Mouse (Mus musculus): ENCODE measurements around the gene Slc44a2.
"Not testable (repeated sequence)": the region's sequence is repeated elsewhere in the genome, so short reads cannot be mapped to it uniquely, and the experiment has no call there.

Slc44a2 gene

DNA sequence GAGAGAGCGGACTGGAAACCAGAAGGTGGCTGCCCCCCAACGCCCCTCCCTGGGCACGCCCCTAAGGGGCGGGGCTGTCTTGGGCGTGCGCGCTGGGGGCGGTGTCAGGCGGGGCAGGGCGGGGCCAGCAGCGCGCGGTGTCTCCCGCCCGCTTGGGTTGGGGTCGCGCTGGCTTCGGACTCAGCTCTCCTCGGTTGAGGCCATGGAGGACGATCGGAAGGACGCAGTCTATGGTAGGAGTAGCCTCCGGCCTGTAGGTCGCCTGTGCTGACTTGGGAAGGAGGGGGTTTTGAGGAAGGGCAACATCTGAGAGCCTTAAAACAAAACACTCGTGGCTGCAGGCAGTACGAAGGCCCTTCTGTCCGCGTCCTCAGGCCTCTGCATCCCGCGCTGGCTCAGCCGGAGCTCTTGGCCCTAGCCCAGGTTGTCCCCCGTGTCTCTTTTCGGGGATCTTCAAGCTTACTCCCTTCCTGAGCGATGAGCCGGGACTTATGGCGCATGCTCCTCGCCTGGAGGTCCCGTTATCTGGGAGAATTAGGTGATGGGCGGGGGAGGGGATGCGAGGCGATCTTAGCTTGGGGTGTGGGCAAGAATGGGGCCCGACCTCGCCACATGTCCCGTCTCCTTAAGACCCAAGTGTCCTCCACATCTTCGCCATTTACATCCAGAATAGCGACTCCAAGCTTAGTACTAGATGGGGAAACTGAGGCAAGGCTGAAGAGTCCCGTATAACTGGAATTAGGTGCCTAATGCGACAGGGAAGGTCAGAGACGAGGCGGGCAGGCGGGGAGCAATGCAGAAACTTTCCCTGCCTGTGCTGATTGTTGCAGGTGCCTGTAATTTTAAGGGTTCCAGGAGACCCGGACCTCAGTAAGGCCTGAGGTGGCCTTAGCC lies at the start of gene Slc44a2:
Slc44a2 (plus strand) TSS at position 80 of the 894 bp plus-strand sequence.
- peak; percentile 95 for DNase-seq (ENCODE audit: inconsistent ontology term)

DNA sequence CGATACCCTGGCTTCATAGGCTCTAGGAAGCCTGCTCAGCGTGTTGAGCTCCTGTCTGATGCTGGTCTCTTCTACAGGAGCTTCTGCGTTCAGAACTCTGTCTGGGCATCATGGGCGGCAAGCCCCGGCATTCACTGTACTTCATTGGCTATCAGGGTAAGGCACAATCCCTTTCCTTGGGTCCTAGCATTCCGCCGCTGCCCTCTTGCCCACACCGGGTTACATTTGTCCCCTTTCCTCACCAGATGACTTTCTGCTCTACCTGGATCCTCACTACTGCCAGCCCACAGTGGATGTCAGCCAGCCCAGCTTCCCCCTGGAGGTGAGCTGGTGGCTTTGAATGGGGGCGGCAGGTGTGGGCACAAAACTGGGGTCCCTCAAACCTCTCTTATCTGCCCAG lies 48.1 kb upstream of the Slc44a2 start:
- no peak for DNase-seq (ENCODE audit: inconsistent ontology term)

DNA sequence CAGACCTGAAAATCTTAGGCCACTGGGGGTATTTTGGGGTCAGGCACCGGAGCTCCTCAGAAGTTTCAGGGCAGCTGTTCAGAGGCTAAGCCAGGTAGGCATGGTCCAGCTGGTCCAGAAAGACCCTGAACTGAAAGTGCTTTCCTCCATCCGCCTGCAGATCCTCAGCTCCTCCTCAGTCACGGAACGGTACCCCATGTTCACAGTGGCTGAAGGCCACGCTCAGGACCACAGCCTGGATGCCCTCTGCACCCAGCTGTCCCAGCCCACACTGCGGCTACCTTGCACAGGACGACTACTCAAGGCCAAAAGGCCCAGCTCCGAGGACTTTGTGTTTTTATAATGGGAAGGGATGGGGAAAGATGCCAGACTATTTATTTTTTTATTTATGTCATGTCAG lies 47.4 kb upstream of the Slc44a2 start:
- DNase-seq (ENCODE audit: inconsistent ontology term): no peak

DNA sequence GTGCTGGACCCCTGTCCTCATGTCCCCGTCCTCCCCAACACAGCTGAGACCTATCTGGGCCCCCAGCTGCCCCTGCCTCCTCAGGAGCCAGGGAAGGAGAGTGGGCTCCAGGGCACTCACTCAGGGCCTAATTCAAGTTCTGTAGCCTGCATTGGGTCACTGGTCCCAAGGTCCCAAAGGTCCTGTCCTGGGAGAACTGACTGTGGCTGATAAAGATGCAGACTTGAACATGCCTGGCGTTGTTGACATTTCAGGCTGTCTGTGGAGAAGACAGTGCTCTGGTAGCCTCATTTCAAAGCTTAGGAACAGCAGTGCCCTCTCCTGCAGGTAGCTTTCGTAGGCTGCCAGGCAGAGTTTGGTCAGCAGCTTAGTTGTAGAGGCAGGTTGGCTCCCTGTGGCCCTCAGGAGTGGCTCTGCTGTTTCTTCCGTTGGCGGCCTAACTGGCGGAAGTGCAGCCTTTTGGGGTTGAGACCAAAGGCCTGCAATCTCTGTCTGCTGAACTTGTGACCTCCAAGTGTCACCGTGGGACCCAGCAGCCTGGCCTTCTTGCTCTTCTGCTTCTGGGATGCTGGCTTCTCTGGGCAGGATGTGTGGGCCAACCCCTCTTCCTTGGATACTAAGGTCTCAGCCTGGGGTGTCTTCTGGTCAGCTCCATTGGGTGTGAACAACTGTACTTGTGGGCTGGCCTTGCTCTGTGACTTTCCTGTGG lies 46.8 kb upstream of the Slc44a2 start:
- no peak for DNase-seq (ENCODE audit: inconsistent ontology term)

DNA sequence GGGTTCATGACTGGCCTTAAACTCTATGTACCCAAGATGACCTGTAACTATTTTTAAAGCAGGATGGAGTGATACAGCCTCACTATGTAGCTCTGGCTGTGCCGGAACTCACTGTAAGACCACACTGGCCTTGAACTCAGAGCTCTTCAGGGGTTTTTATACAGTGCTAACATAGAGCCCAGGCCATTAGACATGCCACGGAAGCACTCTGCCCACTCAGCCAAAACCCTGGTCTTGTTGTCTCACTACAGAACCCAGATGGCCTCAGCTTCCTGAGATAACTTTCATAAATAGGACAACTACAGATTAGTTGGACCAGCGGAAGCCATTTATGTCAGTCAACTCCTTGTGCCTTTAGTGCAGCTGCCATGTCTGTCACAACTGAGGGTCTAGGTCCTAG lies 46.2 kb upstream of the Slc44a2 start:
- DNase-seq (ENCODE audit: inconsistent ontology term): no peak

DNA sequence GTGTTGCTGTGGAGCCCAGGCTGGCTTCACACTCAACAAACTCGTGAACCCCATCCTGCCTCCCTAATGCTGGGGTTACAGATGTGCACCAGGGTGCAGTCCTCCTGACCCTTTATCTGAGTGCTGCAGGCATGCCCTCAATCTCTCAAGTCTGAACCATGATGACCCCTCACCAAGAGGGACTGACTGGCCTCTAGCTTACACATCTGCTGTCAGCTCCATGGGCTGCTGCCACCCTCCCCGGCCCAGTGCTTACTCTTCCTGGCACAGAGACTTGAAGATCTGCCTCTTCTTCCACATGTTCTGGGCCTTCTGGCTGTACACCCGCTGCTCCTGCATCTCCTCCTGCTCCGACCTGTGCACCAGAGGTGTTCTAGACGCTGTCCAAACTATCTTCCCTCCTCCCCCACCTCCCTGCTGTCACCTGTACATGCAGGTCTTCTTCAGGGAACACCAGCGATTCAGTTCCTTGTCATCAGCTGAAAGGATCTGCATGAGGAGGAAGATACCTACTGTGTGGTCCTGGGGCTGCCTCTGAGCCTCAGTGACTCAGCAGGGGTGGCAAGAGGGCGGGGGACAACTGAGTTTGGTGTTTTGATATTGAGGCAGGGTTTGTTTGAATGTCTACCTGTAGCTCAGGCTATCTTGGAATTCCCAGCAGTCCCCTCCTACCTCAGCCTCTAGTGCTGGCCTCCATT lies 45.3 kb upstream of the Slc44a2 start:
- DNase-seq (ENCODE audit: inconsistent ontology term): no peak

DNA sequence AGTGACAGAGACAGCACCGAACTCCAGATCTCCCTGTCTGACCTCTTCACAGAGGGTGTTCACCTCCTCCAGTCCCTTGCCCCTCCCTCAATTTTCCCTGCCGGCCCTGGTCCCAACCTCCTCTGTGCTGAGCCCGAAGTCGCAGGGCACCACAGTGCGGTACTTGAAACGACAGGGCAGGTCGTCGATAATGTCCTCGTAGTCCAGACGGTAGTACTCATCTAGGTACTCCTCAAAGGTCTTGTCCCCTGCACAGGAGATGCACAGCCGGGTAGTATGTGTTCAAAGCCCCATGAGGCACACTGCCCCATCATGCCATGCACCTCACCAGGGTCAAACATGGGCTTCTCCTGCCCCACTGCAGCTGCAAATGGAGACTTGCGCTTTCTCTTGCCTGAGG lies 44.8 kb upstream of the Slc44a2 start:
- no peak for DNase-seq (ENCODE audit: inconsistent ontology term)

DNA sequence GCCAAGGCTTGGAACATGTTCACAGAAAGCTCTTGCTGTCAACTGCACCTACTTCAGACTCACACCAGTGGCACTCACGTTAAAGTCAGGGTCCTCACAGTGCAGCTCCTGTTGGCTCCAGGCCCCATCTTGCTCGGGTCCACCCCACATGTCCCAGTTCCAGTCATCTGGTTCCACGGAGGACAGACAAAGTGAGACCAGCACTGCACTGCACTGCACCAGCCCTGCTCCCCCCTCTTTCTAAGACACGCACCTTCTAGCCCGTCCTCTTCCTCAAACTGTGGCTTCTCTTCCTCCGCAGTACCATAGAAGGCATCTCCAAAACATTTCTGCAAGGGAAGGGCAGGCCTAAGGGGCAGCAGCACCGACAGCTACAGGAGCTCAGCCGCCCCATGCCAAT lies 44.2 kb upstream of the Slc44a2 start:
- no peak for DNase-seq (ENCODE audit: inconsistent ontology term)

DNA sequence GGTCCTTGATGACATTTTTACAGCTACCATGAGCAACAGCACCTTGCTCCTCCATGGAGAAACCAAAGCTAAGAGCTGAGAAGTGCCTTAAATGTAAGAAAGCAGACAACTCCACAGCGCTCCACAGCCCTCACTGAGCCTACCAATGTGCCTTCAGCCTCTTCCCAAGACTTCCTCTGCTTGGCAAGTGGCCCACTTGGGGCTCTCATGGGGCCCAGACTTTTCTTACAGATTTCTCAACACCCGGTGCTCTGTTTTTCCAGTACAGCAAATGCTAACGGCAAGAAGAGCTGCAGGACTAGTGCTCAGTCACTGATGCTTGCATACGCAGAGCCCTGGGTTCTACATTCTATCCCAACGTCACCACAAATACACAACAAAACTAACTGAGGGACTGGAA lies 42.7 kb upstream of the Slc44a2 start:
- no peak for DNase-seq (ENCODE audit: inconsistent ontology term)

DNA sequence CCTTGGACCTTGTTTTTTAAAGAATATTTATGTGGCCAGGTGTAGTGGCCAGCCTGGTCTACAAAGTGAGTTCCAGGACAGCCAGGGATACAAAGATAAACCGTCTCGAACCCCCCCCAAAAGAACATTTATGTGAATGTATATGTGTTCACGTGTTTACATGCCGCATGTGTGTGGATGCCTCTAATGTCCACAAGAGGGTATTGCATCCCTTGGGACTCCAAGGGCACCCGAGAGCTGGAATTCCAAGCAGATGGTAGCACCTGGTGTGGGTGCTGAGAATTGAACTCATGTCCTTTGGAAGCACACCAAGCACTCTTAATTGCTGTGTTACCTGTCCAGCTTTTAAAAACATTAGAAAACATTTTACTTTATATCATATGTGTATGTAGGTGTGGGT lies 36.9 kb upstream of the Slc44a2 start:
- no peak for DNase-seq (ENCODE audit: inconsistent ontology term)

DNA sequence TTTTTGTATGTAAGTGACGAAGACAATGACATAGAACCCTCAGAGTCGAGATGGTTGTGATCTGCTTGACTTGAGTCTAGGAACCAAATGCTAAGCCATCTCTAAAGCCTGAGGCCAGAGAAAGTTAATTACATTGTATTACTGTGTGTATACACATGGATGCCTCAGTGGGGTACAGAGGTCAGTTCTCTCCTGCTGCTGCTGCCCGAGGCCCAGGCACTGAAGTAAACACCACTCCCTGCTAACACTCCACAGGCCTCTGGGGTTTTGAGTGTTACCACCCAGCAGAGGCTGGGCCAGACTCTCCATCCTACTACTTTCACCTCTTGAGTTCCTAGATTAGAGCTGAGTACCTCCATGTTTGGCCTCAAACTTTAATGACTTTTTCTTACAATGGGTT lies 36.5 kb upstream of the Slc44a2 start:
- no peak for DNase-seq (ENCODE audit: inconsistent ontology term)

DNA sequence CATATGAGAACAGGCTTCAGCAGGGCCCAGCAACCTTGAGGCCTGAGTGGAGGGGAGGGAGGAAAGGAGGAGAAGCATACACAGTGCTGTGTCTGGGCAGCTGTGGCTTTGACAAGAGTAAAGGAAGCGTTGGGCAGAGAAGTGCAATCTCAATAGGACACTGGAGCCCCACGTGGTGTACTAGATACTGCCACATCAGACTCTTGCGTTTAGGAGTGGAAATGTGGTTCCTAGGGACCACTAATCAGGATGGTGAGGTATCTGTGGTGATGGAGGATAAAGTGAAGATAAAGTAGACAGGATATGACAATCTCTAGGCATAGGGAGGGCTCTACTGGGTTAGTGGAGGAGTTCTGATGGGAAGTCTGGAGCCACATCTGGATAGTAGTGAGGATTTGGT lies 33.7 kb upstream of the Slc44a2 start:
- DNase-seq (ENCODE audit: inconsistent ontology term): no peak

DNA sequence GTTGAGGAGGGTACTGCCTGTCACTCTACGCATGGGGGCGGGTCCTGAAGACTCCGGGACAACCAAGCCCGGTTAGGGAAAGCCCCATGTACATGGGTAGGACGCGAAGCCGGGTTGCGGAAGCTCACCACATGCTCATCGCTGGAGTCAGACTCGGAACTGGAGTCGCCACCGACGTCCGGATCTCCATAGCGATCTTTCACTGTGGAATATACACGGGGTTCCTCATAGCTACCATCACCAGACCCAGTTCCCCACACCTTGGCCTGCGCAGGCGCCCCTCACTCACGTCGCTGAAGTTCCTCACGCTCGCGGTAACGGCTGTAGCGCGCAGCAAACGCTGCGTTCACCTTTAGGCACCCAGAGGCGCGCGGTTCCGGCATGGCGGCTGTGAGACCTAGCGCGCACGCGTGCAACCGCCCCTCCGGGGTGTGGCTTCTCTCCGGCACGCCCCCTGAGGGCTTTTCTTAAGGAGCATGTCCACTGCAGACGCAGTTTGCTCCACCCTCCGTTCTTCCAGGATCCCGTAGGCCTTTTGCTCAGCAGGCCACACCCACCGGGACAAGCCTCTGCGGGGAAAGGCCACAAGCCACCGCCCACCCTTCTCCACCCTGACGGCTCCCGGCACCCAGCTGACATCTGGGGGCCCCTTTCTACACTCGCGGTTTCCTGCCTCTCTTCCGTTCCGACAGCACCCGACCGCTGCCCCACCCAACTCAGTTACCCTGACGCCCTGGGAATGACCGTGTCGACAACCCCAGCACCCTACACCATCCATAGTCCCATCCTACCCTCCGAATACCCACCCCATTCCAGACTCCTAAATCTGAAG lies 32.7 kb upstream of the Slc44a2 start, which contains the start of gene Kri1:
Kri1 (minus strand) TSS at position 399 of the 832 bp plus-strand sequence.
- DNase-seq (ENCODE audit: inconsistent ontology term): peak; percentile 99

DNA sequence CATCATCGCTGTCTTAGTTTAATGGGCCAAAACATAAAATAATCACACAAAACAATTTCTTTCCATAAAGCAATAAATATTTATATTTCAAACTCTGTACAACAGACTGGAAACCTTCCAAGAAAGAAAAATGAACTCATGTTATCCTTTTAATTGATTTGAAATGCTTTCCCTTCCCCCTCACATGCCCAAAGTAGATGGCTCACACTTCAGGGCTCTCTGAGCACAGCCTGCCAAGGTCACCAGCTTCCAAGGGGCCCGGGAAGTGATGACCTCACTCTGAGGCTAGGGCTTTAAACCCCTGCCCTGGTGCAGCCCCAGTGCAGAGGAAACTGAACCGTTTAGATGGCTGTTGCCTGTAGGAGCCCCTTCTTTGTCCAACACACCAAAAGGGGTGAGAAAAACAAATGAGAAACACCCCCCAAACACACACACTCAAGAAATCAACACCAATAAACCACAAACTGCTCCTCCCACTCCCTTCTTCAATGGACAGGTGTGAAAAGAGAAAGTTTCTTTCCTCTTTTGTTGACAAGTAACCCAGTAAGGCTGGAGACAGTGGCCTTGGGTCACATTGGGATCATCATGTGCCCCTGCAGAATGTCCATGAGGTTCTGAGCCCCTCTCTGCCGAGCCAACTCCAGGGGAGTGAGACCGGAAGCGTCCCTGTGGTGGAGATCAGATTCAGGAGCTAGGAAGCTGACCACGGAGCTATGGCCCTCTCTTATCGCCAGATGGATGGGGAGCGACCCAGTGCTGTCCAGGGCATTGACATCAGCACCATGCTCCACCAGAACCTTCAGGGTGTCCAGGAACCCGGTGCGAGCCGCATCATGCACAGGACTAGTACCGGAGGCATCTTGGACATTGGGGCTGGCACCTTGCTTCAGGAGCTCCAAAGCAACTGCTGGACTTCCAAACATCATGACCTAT lies 31.8 kb upstream of the Slc44a2 start:
- peak; percentile 61 for DNase-seq (ENCODE audit: inconsistent ontology term)

DNA sequence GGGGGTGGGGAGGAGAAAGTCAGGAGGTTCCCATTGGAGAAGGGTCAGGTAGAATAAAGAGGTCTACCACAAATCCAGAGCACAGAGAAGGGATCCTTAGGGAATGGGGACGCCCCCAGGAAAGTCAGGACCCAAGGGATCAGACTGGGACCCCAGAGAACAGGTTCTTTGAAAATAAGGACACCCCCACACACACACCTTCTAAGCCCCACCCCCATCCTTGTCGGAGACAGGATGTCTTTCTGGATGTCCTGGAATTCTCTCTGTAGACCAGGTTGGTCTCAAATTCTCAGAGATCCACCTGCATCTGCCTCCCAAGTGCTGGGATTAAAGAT lies 31.2 kb upstream of the Slc44a2 start:
- no peak for DNase-seq (ENCODE audit: inconsistent ontology term)

DNA sequence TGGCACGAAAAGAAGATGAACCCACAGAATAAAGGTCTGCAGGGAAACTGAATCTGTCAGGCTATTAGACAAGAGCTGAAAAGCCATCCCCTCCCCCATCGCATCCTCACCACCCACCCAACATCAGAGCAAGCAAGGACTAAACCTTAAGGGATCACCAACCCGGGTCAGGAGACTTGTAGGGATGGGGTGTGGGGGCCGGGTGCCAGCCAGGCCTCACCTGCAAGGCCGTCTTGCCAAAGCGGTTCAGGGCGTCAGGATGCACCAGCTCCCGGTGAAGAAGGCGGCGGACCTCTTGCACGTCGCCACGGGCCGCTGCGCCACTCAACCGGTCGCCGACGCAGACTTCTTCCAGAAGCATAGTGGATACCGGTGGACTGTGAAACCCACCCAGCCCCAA lies 29.9 kb upstream of the Slc44a2 start:
- DNase-seq (ENCODE audit: inconsistent ontology term): no peak

DNA sequence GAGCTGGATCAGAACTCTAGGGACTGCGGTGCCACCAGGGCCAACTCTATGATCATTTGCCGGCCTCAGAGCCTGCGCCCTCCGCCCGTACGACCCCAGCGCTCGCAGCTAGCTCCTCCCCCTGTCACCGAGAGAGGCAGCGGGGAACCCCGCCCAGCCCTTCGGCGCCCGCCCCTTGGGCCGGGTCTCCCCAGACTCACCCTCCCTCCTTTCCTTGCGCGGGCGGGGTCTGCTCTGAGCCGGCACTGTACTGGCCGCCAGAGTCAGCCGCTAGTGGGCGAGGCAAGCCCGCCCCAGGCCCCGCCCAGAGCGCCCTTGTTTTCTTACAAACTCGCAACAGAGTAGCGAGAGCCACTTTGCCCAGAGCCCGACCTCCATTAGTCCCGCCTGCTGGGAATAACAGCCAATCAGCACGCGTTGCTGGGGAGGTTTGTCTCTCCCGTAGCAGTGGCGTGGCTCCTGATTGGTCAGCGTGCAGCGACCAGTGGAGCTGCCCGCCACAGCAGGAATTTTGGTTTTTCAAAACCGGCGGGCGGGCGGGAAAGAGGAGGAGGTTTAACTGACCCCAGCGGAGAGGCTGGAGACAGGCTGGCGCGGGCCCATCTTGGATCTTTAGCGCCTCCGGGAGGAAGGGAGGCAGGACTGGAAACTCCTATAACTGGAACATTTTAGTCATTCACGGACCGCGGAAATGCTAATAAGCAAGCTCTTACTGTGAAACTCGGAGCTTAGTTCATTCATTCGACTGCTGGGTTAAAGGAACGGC lies 29.3 kb upstream of the Slc44a2 start, which contains the start of gene Cdkn2d:
Cdkn2d (minus strand) TSS at position 386 of the 766 bp plus-strand sequence.
- DNase-seq (ENCODE audit: inconsistent ontology term): peak; percentile 100

DNA sequence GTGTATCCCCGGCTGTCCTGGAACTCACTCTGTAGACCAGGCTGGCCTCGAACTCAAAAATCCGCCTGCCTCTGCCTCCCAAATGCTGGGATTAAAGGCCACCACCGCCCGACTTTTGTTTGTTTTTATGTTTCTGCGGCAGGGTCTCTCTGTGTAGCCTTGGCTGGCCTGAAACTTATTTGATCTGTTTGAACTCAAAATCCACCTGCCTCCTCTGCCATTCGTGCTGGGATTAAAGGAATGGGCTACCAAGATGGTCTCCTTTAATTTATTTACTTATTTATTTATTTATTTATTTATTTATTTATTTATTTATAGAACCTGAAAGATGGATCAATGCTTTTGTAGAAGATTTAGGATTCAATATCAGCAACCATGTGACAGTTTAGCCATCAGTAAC lies 28.6 kb upstream of the Slc44a2 start:
- DNase-seq (ENCODE audit: inconsistent ontology term): not testable (repeated sequence)

DNA sequence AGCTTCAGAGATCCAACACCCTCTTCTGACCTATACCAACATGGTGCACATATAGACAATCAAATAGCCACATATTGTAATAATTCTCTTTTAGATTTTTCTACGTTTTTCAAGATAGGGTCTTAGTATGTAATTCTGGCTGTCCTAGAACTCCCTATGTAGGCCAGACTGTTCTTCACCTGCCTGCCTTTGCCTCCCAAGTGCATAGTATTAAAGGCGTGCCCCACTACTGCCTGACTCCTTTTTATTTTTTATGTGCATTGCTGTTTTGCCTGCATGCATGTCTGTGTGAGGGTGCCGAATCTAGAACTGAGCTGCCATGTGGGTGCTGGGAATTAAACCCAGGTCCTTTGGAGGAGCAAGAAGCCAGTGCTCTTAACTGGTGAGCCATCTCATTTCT lies 28.2 kb upstream of the Slc44a2 start:
- no peak for DNase-seq (ENCODE audit: inconsistent ontology term)

DNA sequence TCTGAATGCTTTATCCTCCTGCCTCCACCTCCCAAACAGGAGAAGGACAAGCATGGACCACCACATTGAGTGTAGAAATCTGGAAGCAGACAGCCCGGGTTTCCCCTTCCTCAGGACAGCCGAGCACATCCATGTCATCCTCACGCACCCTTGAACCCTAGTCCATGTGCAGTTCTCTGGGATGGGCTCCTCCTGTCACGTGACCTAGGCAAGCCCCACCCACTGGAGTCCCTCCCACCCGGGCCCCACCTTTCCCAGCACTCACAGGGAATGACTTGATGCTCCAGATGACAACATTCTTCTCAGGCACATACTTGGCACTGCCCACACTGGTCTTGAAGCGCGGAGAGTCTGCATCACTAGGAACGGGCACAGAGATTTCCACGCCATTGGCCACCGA lies 21.5 kb upstream of the Slc44a2 start:
- DNase-seq (ENCODE audit: inconsistent ontology term): no peak
